In genomic region chr12:79674846-79675439, GRCm38 (mm10) we compare ENCODE assay signal across 11 mouse cellular contexts.
A peak's percentile ranks its signal among the peaks of the same experiment; 100 is the strongest.
DNase-seq lines count a peak whose midpoint lies in the region; ATAC-seq lines count a peak whose summit lies in the region.
"Had no signal": no experiment of that assay in that cellular context is flagged by ENCODE, and none has a peak within 500 bp of the region (broad histone marks: within the 10 kb centered on the region; RNA-seq: fewer than 3 reads in every experiment).

No protein-coding gene starts in this region.

- no peak for ATAC-seq in hindbrain, embryonic 14.5 days (ENCODE audit: low FRiP score)
- no peak for ATAC-seq in hindbrain, embryonic 11.5 days (ENCODE audit: low FRiP score)
- peak; percentile 62; the same call in 1 of the 2 replicates for ATAC-seq in limb, embryonic 11.5 days (ENCODE audit: insufficient number of reproducible peaks, low FRiP score, low TSS enrichment, low read depth)
- ATAC-seq: inflammation-experienced regulatory T-cells, adult 6 months had no signal

- H3K27ac ChIP-seq in hindbrain, embryonic 14.5 days, result 0 out of 2 replicates have a peak overlapping the region, but pooled peaks have one; percentile 20
- no peak overlapping the region for H3K27ac ChIP-seq in hindbrain, embryonic 11.5 days (ENCODE audit: low read depth, low read length)
- H3K27ac ChIP-seq in embryonic facial prominence, embryonic 10.5 days (replicated peaks), result peak overlapping the region; percentile 70
- peak overlapping the region; percentile 76 for H3K27ac ChIP-seq in limb, embryonic 11.5 days (replicated peaks; ENCODE audit: low read depth, low read length)
- H3K27ac ChIP-seq: neural tube, embryonic 12.5 days had no signal

- no peaks in the 10 kb centered on the region for H3K36me3 ChIP-seq in hindbrain, embryonic 14.5 days (replicated peaks; ENCODE audit: control insufficient read depth, insufficient read depth)
- no peaks in the 10 kb centered on the region for H3K36me3 ChIP-seq in hindbrain, embryonic 11.5 days (ENCODE audit: control insufficient read depth, insufficient read depth, low read length)
- no peaks in the 10 kb centered on the region for H3K36me3 ChIP-seq in embryonic facial prominence, embryonic 10.5 days (replicated peaks)
- no peaks in the 10 kb centered on the region for H3K36me3 ChIP-seq in limb, embryonic 11.5 days (ENCODE audit: control insufficient read depth, insufficient read depth, low read length)
- H3K36me3 ChIP-seq: neural tube, embryonic 12.5 days had no signal

- no peaks in the 10 kb centered on the region for H3K27me3 ChIP-seq in hindbrain, embryonic 14.5 days (ENCODE audit: control insufficient read depth, insufficient read depth, low read length)
- H3K27me3 ChIP-seq in hindbrain, embryonic 11.5 days (ENCODE audit: control insufficient read depth, insufficient read depth, low read length), result no peaks in the 10 kb centered on the region
- no peaks in the 10 kb centered on the region for H3K27me3 ChIP-seq in embryonic facial prominence, embryonic 10.5 days (replicated peaks; ENCODE audit: low read depth, poor library complexity, severe bottlenecking)
- H3K27me3 ChIP-seq in limb, embryonic 11.5 days (ENCODE audit: control insufficient read depth, insufficient read depth, low read length), result no peaks in the 10 kb centered on the region
- H3K27me3 ChIP-seq: megakaryocyte, embryonic 14.5 days; neural tube, embryonic 12.5 days had no signal

- H3K9me3 ChIP-seq in hindbrain, embryonic 14.5 days (ENCODE audit: control insufficient read depth, low read length), result no peaks in the 10 kb centered on the region
- no peaks in the 10 kb centered on the region for H3K9me3 ChIP-seq in hindbrain, embryonic 11.5 days (ENCODE audit: control insufficient read depth, low read length)
- no peaks in the 10 kb centered on the region for H3K9me3 ChIP-seq in embryonic facial prominence, embryonic 10.5 days
- H3K9me3 ChIP-seq in limb, embryonic 11.5 days (ENCODE audit: control insufficient read depth, low read length), result no peaks in the 10 kb centered on the region
- H3K9me3 ChIP-seq: neural tube, embryonic 12.5 days had no signal

- 80% methylated on average over 11 of the region's 11 CpGs for WGBS in hindbrain, embryonic 14.5 days
- WGBS in hindbrain, embryonic 11.5 days, result 87% methylated on average over 11 of the region's 11 CpGs
- WGBS in embryonic facial prominence, embryonic 10.5 days, result 71% methylated on average over 11 of the region's 11 CpGs
- WGBS in limb, embryonic 11.5 days, result 73% methylated on average over 11 of the region's 11 CpGs

- H3K9ac ChIP-seq in hindbrain, embryonic 14.5 days, result no peak overlapping the region
- H3K9ac ChIP-seq in hindbrain, embryonic 11.5 days (ENCODE audit: low read depth, low read length), result no peak overlapping the region
- no peak overlapping the region for H3K9ac ChIP-seq in limb, embryonic 11.5 days (ENCODE audit: low read length)
- H3K9ac ChIP-seq: neural tube, embryonic 12.5 days had no signal

- no peak overlapping the region for H3K4me2 ChIP-seq in hindbrain, embryonic 14.5 days (replicated peaks)
- H3K4me2 ChIP-seq in hindbrain, embryonic 11.5 days (replicated peaks; ENCODE audit: low read depth, low read length), result no peak overlapping the region
- no peak overlapping the region for H3K4me2 ChIP-seq in limb, embryonic 11.5 days (ENCODE audit: low read depth, severe bottlenecking)
- H3K4me2 ChIP-seq: neural tube, embryonic 12.5 days had no signal

- no peak overlapping the region for H3K4me3 ChIP-seq in hindbrain, embryonic 14.5 days (replicated peaks; ENCODE audit: low read length)
- no peak overlapping the region for H3K4me3 ChIP-seq in hindbrain, embryonic 11.5 days (ENCODE audit: low read depth, low read length)
- no peak overlapping the region for H3K4me3 ChIP-seq in embryonic facial prominence, embryonic 10.5 days
- H3K4me3 ChIP-seq in limb, embryonic 11.5 days (ENCODE audit: low read depth, low read length), result no peak overlapping the region
- H3K4me3 ChIP-seq: megakaryocyte, embryonic 14.5 days; neural tube, embryonic 12.5 days had no signal

- 0 out of 2 replicates have a peak, but pooled peaks cover 5% of the 10 kb centered on the region for H3K4me1 ChIP-seq in hindbrain, embryonic 14.5 days (replicated peaks; ENCODE audit: control insufficient read depth, insufficient read depth, low read length)
- no peaks in the 10 kb centered on the region for H3K4me1 ChIP-seq in hindbrain, embryonic 11.5 days (replicated peaks; ENCODE audit: control insufficient read depth, insufficient read depth, low read length)
- peaks cover 41% of the 10 kb centered on the region for H3K4me1 ChIP-seq in embryonic facial prominence, embryonic 10.5 days
- H3K4me1 ChIP-seq in limb, embryonic 11.5 days (ENCODE audit: control insufficient read depth, insufficient read depth, low read length), result peaks cover 30% of the 10 kb centered on the region

- DNase-seq in hindbrain, embryonic 14.5 days (ENCODE audit: low spot score), result no peak
- no peak for DNase-seq in hindbrain, embryonic 11.5 days (ENCODE audit: low spot score)
- peak; percentile 50 for DNase-seq in MN1 (ENCODE audit: low spot score)
- peak; percentile 51 for DNase-seq in embryonic facial prominence, embryonic 10.5 days (ENCODE audit: low spot score)
- peak; percentile 45 for DNase-seq in limb, embryonic 11.5 days (ENCODE audit: low spot score)
- no peak for DNase-seq in left cerebral cortex, adult 8-10 months (ENCODE audit: low spot score in 2 of 2)
- DNase-seq in right cerebral cortex, postnatal 4 days, result no peak
- DNase-seq: thymus, postnatal 4 days had no signal

Comparison
In these comparisons a context has a peak if more than half of its experiments do, and no peak if none do; other contexts are left out.
1. DNase-seq: peak in MN1 (single experiment), embryonic facial prominence, embryonic 10.5 days (single experiment) and limb, embryonic 11.5 days (single experiment); none in hindbrain, embryonic 14.5 days (single experiment), hindbrain, embryonic 11.5 days (single experiment), left cerebral cortex, adult 8-10 months (0 of 2) and right cerebral cortex, postnatal 4 days (single experiment).